Mouse (Mus musculus): ENCODE measurements around the gene Arid5b.

DNA sequence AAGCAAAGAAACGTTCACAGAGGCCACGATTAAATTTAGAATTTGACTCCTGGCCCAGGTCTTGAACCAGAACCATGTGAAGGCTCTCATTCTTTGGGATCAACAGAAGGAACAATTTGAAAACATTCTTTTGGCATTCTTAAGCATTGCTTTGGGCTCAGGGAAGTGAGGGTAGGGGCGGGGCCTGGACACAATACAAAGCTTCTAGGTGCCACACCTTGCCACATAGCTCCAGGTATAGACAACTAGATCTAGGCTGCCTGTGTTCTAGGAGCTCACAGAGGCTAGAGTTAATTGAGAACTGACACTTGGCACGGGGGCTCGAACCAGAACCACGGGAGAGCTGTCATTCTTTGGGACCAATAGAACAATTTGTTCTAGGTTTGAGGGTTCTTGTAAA is 130.0 kb downstream of the Arid5b start:
- TF ChIP-seq EP300 (IDR thresholded peaks at IDR 0.05; ENCODE audit: low read depth) (no peak), CTCF (IDR thresholded peaks at IDR 0.05; ENCODE audit: low read depth) (no peak)

Measured in liver, postnatal 0 days (tissue).